Mouse (Mus musculus) gastrocnemius, adult 2 months (tissue): ENCODE results near the gene Ndufb4. TPM values are rescaled to one million over a fixed set of nuclear protein-coding genes. Genes with fewer than 3 reads are reported as not detected.

ENCODE experiments used
- DNase-seq: peaks from one replicate; pipeline ENCODE4 v3.0.0; 2022
- H3K27ac ChIP-seq: fragments of 200-600 bp; 2 replicates; pipeline ENCODE4 v1.8.1; 2022; ENCODE audit warnings: mild to moderate bottlenecking
- H3K4me3 ChIP-seq: fragments of 200-600 bp; 2 replicates; pipeline ENCODE4 v1.8.1; 2022; ENCODE audit warnings: mild to moderate bottlenecking, moderate library complexity
- CTCF ChIP-seq: fragments of 200-600 bp; IDR thresholded peaks from 2 replicates; pipeline ENCODE4 v1.8.1; 2022; ENCODE audit warnings: antibody characterized with exemption, mild to moderate bottlenecking, moderate library complexity
- intact Hi-C: fragments of 180-260 bp; cut with DNase I; formaldehyde crosslinking; loops from one replicate; pipeline ENCODE4 v1.15.1; 2025
- total RNA-seq, 2 experiments: library from RNA; stranded (reverse); gene quantifications; 2 replicates each; pipeline ENCODE4 v1.2.3; 2021

Gene Ndufb4
- total RNA-seq, 2 experiments from 2014 or later: 191 to 246 TPM

DNA sequence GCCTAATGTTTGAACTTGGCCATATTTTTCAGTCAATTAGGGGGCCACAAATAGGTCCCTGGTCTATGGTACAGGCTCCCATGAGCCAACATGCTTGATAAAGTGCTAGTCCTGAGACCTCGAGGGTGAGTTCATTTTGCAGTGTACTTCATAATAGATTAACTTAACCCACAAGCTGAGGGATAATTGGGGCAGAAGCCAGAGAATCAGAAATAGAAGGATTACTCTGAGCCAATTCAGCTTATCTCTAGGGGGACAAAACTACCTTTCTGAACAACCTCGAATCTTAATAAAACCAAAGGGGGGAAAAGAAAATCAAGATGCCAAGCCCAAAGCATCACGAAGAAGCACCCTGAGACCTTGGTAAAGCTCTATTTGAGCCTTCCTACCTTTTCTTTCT is 31.9 kb downstream of the Ndufb4 start:
- DNase-seq: no peak
- H3K27ac ChIP-seq: no peak overlapping the region
- TF ChIP-seq CTCF: no peak
- intact Hi-C loops: no loop called here
- no peak overlapping the region for H3K4me3 ChIP-seq

DNA sequence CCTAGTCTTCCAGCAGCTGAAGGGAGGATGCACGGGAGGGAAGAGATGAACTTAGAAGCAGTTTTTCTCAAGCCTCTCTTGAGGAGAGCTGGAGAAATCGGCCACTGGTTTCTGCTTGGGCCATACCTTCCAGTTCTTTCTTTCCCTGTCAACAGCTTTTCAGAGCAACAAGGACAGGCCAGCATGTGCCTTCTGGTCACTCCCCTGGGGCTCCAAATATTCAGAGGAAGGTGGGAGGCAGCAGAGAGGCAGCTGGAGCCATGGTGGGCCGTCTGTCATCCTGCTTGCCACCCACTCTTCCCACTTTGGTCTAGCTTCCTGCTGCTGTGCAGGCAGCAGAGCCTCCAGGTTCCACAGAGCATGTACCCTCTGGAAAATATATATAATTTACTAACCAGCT is 36.6 kb downstream of the Ndufb4 start:
- no peak for DNase-seq
- H3K4me3 ChIP-seq: no peak overlapping the region
- intact Hi-C loops: no loop called here
- peak overlapping the region; percentile 8; the same call in 1 of the 2 replicates for H3K27ac ChIP-seq
- TF ChIP-seq CTCF: no peak

DNA sequence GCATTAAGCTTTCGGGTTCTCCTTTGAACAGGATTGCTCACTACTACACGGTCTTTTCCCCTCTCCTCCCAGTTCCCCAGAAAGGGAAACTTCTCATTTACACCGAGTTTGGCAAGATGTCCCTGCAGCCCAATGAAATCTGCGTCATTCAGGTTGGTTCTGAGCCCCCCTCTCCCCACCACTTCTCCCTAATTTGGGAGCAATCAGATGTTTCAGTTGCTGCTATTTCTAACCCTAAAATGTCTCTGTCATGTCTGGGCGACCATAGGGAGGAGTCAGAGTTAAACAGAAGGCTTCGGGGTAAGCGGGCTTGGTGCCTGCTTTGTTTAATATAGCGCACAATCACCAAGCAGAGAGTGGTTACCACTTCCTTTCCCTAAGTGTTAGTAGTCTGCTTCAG is 38.1 kb downstream of the Ndufb4 start:
- Histone ChIP-seq H3K4me3 (no peak overlapping the region), H3K27ac (no peak overlapping the region)
- no peak for TF ChIP-seq CTCF
- intact Hi-C loops: no loop called here
- no peak for DNase-seq

DNA sequence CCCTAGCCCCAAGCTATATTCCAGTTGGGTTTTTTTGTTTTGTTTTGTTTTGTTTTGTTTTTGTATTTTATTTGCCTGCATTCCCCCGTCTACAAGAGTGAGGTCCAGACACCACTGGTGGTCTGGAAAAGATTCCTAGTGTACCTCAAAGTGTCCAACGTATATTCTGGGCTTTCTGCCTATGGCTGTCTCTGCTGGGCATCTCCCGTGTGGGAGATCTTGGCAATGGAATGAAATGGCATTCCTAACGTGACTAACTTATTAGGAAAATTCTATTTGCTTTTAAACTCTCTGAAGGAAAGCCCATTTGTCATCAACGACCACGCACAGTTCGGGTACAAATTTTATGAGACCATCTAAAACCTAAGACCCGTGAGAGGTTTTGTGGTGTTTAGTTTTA is 38.8 kb downstream of the Ndufb4 start:
- H3K27ac ChIP-seq: no peak overlapping the region
- no peak for TF ChIP-seq CTCF
- intact Hi-C loops: no loop called here
- no peak overlapping the region for H3K4me3 ChIP-seq
- DNase-seq: no peak

DNA sequence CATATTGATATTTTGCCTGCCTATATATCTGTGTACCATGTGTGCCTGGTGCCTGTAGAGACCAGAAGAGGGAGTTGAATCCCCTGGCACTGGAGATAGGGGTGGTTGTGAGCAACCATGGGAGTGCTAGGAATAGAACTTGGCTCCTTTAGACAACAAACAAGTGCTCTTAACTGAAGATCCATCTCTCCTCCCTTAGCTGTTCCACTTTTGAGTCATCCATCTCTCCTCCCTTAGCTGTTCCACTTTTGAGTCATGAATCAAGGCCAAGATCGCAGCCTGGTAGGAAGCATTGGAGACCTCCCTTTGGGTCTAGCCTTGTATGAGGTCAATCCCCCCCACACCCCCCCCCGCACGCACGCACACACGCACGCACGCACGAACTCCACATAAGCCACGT is 39.7 kb downstream of the Ndufb4 start:
- intact Hi-C loops: no loop called here
- Histone ChIP-seq H3K27ac (no peak overlapping the region), H3K4me3 (no peak overlapping the region)
- no peak for TF ChIP-seq CTCF
- no peak for DNase-seq

DNA sequence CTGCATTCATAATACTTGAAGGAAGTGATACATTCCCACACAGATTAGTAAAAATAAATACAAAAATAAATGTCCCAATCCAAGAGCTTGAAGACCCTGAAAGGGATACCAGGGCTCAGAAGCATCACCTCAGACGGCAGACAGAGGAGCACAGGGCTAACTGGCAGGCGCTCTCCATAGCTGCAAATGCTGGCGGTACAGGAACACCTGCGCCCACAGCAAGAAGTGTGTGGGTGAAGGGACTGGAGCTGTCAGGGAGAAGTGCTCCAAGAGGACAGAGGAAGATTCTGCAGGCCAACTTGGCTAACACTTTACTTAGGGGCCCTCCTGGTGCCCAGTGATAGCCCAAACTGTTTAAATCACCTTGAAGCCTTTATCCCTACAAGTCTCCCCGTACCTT is 42.2 kb downstream of the Ndufb4 start:
- TF ChIP-seq CTCF: no peak
- no peak overlapping the region for H3K4me3 ChIP-seq
- DNase-seq: no peak
- intact Hi-C loops: no loop called here
- no peak overlapping the region for H3K27ac ChIP-seq

DNA sequence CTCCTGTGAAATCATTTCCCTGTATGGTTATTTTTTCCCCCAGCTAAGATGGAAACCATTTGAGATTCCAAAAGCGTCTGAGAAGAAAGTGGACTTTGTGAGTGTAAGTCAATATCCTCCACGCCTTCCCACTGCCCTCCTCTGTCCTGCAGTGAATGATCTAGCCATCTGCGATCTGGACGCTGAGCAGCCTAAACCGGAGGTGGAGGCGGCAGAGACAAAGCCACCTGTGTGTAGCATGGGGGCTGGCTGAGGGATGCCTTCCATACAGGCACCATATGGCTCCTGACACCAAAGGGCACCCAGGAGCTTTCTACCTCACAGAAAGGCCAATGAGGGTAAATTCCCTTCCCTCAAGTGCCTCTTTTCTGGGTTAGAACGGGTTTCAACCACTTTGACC is 43.2 kb downstream of the Ndufb4 start:
- intact Hi-C loops: no loop called here
- DNase-seq: no peak

DNA sequence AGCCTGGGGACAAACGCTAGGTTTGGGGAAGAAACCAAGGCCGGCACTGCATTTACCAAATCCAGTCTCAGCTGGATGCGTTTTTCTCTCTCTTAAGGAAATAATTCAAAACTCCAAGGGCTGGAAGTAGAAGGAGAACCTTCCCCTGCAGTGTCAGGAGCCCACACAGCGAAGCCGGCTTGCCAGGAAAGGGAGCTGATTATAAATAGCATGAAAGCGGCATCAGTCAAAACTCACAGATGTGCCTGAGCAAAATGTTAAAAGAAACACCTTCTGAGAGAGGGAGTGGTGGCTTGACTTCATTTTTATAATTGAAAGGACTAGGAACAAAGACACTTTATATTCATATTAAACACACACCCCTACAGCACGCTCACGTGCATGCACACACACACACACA is 43.9 kb downstream of the Ndufb4 start:
- no peak for TF ChIP-seq CTCF
- intact Hi-C loops: no loop called here
- no peak for DNase-seq
- H3K27ac ChIP-seq: no peak overlapping the region
- H3K4me3 ChIP-seq: no peak overlapping the region

More for the DNA sequence above, 43.2 kb downstream of the Ndufb4 start:
- no peak for TF ChIP-seq CTCF
- Histone ChIP-seq H3K4me3 (no peak overlapping the region), H3K27ac (no peak overlapping the region)

DNA sequence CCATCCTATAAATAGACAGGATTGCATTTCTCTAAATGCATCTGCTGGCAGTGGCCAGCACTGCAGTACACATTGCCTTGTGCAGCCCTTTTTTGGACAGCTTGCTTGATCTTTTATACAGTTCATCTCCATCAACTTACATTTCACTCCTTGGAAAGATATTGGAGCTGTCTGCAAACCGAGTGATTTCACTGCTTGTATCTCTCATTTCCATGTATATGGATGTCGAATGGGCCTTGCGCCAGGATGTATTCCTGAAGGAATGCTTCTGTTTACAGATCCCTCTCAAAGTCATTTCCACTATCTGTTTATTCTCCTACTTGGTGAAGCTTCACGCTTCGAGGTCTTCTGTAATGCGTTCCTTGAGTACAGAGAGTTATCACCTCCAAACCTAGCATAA is 50.0 kb downstream of the Ndufb4 start:
- intact Hi-C loops: no loop called here
- no peak overlapping the region for H3K27ac ChIP-seq
- no peak overlapping the region for H3K4me3 ChIP-seq
- TF ChIP-seq CTCF: no peak
- DNase-seq: no peak

DNA sequence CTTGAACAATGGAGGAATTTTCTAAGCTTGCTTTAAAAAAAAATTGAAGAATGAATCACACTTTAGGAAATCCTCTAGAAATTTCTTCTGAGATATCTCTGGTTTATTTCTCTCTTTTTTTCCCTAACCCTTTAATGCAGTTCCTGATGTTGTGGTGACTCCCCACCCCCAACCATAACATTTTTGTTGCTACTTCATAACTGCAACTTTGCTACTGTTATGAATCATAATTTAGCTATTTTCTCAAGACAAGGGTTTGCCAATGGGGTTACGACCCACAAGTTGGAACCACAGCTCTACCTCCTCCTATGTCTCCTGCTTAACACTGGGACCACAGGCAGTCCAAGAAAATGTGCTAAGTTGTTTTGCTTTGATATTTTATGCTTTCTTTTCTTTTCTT is 50.8 kb downstream of the Ndufb4 start:
- no peak for TF ChIP-seq CTCF
- Histone ChIP-seq H3K4me3 (no peak overlapping the region), H3K27ac (no peak overlapping the region)
- DNase-seq: no peak
- intact Hi-C loops: no loop called here

DNA sequence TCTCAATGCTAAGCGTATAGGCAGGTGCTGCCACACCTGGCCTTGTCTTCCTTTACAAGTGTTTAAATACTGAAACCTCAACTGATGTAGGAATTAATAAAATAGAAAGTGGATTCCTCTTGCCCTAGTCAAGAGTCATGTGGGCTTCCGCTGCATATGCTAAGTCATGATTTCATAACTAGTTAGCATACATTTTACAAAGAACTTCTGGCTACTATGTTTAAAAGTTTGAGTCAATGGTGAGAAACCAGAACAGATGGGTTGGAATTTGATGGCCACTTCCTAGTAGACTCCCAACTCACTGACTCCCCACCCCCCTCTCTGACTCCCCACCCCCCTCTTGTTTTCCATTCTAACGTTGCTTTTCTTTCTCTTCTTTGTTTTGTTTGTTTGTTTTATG is 54.9 kb downstream of the Ndufb4 start:
- no peak for DNase-seq
- no peak for TF ChIP-seq CTCF
- no peak overlapping the region for H3K4me3 ChIP-seq
- H3K27ac ChIP-seq: no peak overlapping the region
- intact Hi-C loops: no loop called here

DNA sequence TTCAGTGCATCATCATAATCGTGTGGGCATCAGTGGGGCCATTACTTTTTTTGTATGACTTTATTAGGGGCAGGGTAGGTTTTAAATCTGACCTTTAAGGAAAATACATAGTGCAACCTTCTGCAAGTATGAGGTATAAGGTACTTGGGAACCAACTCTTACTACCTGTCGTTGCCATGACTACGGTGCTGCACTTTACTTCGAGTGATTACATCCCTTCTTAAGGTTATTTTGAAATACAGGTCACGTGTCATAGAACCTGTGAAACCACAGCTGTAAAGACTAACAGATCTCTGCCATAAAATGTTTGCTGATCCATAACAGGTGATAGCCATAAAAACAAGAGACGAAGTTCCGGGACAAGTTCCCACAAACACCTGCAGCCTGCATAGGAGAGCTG is 55.8 kb downstream of the Ndufb4 start:
- H3K4me3 ChIP-seq: no peak overlapping the region
- intact Hi-C loops: no loop called here
- DNase-seq: no peak
- TF ChIP-seq CTCF: no peak
- H3K27ac ChIP-seq: no peak overlapping the region

DNA sequence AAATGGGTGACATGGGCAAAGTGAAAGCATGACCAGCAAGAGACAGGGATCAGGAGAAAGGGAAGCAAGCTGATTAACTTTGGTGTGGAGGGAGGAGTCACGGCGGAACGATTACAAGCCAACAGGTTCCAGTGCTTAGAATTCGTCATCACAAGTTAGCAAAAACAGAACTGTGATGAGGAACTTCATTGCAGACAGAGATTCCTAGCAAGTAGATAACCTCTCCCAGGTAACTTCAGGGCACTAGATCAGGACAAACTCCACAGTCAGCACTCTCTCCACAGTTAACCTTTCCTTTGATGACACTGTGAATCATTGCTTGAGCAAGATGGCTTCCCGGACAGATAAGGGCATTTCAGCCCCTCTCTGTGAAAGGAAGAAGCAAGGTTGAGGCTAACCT is 56.8 kb downstream of the Ndufb4 start:
- no peak for DNase-seq
- Histone ChIP-seq H3K4me3 (no peak overlapping the region), H3K27ac (no peak overlapping the region)
- TF ChIP-seq CTCF: no peak
- intact Hi-C loops: loop anchor here (1.0 kb wide), 1 partner anchor 46 kb away; no protein-coding TSS in a partner anchor

Other genes with a start within 250 kb of the Ndufb4 start
- 10 to 100 TPM in 1 of 2 experiments, 1 to 10 TPM in 1; 9.0 to 10.2 TPM for gene Gtf2e1, start 114.7 kb downstream of the Ndufb4 start, total RNA-seq
- 1 to 10 TPM; 5.4 to 8.5 TPM for gene Rabl3, start 114.6 kb downstream of the Ndufb4 start, total RNA-seq
- not detected for gene Hgd, start 74.3 kb downstream of the Ndufb4 start, total RNA-seq
- 10 to 100 TPM; 30.2 to 54.1 TPM for gene Fstl1, start 122.4 kb upstream of the Ndufb4 start, total RNA-seq
- gene Gm36028, start 206.7 kb upstream of the Ndufb4 start, total RNA-seq: not detected
- gene Lrrc58, start 213.9 kb upstream of the Ndufb4 start, total RNA-seq: 10 to 100 TPM; 52.3 to 61.3 TPM